Mouse (Mus musculus) forebrain, embryonic 12.5 days (tissue): ENCODE data around the gene Il34. TPM values are rescaled to one million over a fixed set of nuclear protein-coding genes. Genes with fewer than 3 reads are reported as not detected.

ENCODE experiments used
- ATAC-seq: fragments of 200-750 bp; cut with Nextera tagmentation; 2 replicates; pipeline ENCODE4 v1.8.0; 2017; ENCODE audit warnings: moderate TSS enrichment; ENCODE audit not compliant: low FRiP score
- H3K27ac ChIP-seq: fragments of 300-500 bp; sonication (generic); 2 replicates; pipeline ENCODE4 v1.5.1; 2016; ENCODE audit warnings: mild to moderate bottlenecking
- H3K27me3 ChIP-seq: fragments of 300-500 bp; sonication (generic); 2 replicates; pipeline ENCODE4 v1.6.1; 2016; ENCODE audit warnings: mild to moderate bottlenecking
- H3K36me3 ChIP-seq: fragments of 300-500 bp; sonication (generic); replicated peaks from 2 replicates; pipeline ENCODE4 v1.6.1; 2016; ENCODE audit warnings: mild to moderate bottlenecking
- H3K4me1 ChIP-seq: fragments of 300-500 bp; sonication (generic); 2 replicates; pipeline ENCODE4 v1.6.1; 2016
- H3K4me2 ChIP-seq: fragments of 300-500 bp; sonication (generic); 2 replicates; pipeline ENCODE4 v1.6.1; 2016; ENCODE audit warnings: mild to moderate bottlenecking, moderate library complexity
- H3K4me3 ChIP-seq: fragments of 300-500 bp; sonication (generic); replicated peaks from 2 replicates; pipeline ENCODE4 v1.5.1; 2016; ENCODE audit warnings: mild to moderate bottlenecking
- H3K9ac ChIP-seq: fragments of 300-500 bp; sonication (generic); 2 replicates; pipeline ENCODE4 v1.6.1; 2016; ENCODE audit warnings: mild to moderate bottlenecking
- H3K9me3 ChIP-seq: fragments of 300-500 bp; sonication (generic); 2 replicates; pipeline ENCODE4 v1.6.1; 2016
- WGBS: fragments of 180-500 bp; shearing (Covaris S2); methylation state at CpG from one replicate; pipeline ENCODE4 v1.1.7; 2016; 5-methylcytosine and 5-hydroxymethylcytosine counted together
- polyA plus RNA-seq: library from polyadenylated mRNA; unstranded; fragments of >200 nt; fragmentation: Nextera tagmentation; extraction: Ambion mirVana; gene quantifications from 2 replicates; pipeline ENCODE4 v1.2.1, GENCODE M21; 2016

The Il34 gene
- polyA plus RNA-seq, 1 experiment from 2014 or later, result 0.63 TPM

- Histone ChIP-seq H3K9ac (no peak overlapping the region), H3K4me1 (peaks cover 7% of the 10 kb centered on the region), H3K9me3 (no peaks in the 10 kb centered on the region), H3K27me3 (no peaks in the 10 kb centered on the region), H3K4me3 (no peak overlapping the region), H3K36me3 (peaks cover 52% of the 10 kb centered on the region), H3K4me2 (no peak overlapping the region), H3K27ac (no peak overlapping the region)
- 67% methylated on average over 3 of the region's 3 CpGs for WGBS
- ATAC-seq, result no peak
Measured at GRCm38 (mm10) chr8:110710593-110710992, 95.1 kb downstream of the Il34 start.

GRCm38 (mm10) chr8:110708429-110708828, 97.3 kb downstream of the Il34 start:
- Histone ChIP-seq H3K9me3 (no peaks in the 10 kb centered on the region), H3K27ac (no peak overlapping the region), H3K4me3 (no peak overlapping the region), H3K9ac (no peak overlapping the region), H3K4me2 (no peak overlapping the region), H3K27me3 (no peaks in the 10 kb centered on the region), H3K4me1 (no peaks in the 10 kb centered on the region; the same call in 1 of the 2 replicates), H3K36me3 (peaks cover 32% of the 10 kb centered on the region)
- no peak for ATAC-seq
- 91% methylated on average over 11 of the region's 11 CpGs for WGBS

GRCm38 (mm10) chr8:110706288-110706870, 99.3 kb downstream of the Il34 start:
- WGBS, result 89% methylated on average over 3 of the region's 3 CpGs
- no peak overlapping the region for H3K9ac ChIP-seq
- H3K27ac ChIP-seq, result no peak overlapping the region
- H3K4me3 ChIP-seq, result no peak overlapping the region
- no peaks in the 10 kb centered on the region for H3K27me3 ChIP-seq
- H3K9me3 ChIP-seq, result no peaks in the 10 kb centered on the region
- H3K4me2 ChIP-seq, result no peak overlapping the region
- ATAC-seq, result no peak
- H3K4me1 ChIP-seq, result peaks cover 7% of the 10 kb centered on the region; the same call in 1 of the 2 replicates
- H3K36me3 ChIP-seq, result peaks cover 16% of the 10 kb centered on the region

- Histone ChIP-seq H3K36me3 (peaks cover 16% of the 10 kb centered on the region), H3K4me2 (no peak overlapping the region), H3K4me1 (peaks cover 7% of the 10 kb centered on the region; the same call in 1 of the 2 replicates), H3K27ac (no peak overlapping the region), H3K9me3 (no peaks in the 10 kb centered on the region), H3K27me3 (no peaks in the 10 kb centered on the region), H3K9ac (no peak overlapping the region), H3K4me3 (no peak overlapping the region)
- no peak for ATAC-seq
- 82% methylated on average over 14 of the region's 14 CpGs for WGBS
Measured at GRCm38 (mm10) chr8:110705391-110706287, 100.1 kb downstream of the Il34 start.

- peaks cover 10% of the 10 kb centered on the region; the same call in 1 of the 2 replicates for H3K36me3 ChIP-seq
Measured at GRCm38 (mm10) chr8:110704103-110704502, 101.6 kb downstream of the Il34 start.

GRCm38 (mm10) chr8:110703460-110704061, 102.2 kb downstream of the Il34 start:
- H3K27ac ChIP-seq, result no peak overlapping the region
- no peak overlapping the region for H3K4me2 ChIP-seq
- H3K4me3 ChIP-seq, result no peak overlapping the region
- H3K4me1 ChIP-seq, result 0 out of 2 replicates have a peak, but pooled peaks cover 7% of the 10 kb centered on the region
- WGBS, result 89% methylated on average over 9 of the region's 9 CpGs
- no peaks in the 10 kb centered on the region for H3K27me3 ChIP-seq
- no peak for ATAC-seq
- peaks cover 10% of the 10 kb centered on the region; the same call in 1 of the 2 replicates for H3K36me3 ChIP-seq
- no peak overlapping the region for H3K9ac ChIP-seq
- no peaks in the 10 kb centered on the region for H3K9me3 ChIP-seq

More at GRCm38 (mm10) chr8:110704103-110704502, 101.6 kb downstream of the Il34 start:
- no peak overlapping the region for H3K9ac ChIP-seq
- no peak for ATAC-seq
- H3K9me3 ChIP-seq, result no peaks in the 10 kb centered on the region
- H3K4me3 ChIP-seq, result no peak overlapping the region
- H3K27me3 ChIP-seq, result no peaks in the 10 kb centered on the region
- WGBS, result 86% methylated on average over 3 of the region's 3 CpGs
- H3K4me1 ChIP-seq, result 0 out of 2 replicates have a peak, but pooled peaks cover 7% of the 10 kb centered on the region
- no peak overlapping the region for H3K27ac ChIP-seq
- H3K4me2 ChIP-seq, result no peak overlapping the region

GRCm38 (mm10) chr8:110702636-110703459, 102.9 kb downstream of the Il34 start:
- Histone ChIP-seq H3K27ac (no peak overlapping the region), H3K36me3 (peaks cover 10% of the 10 kb centered on the region; the same call in 1 of the 2 replicates), H3K9me3 (no peaks in the 10 kb centered on the region), H3K27me3 (no peaks in the 10 kb centered on the region), H3K4me2 (no peak overlapping the region), H3K4me1 (0 out of 2 replicates have a peak, but pooled peaks cover 7% of the 10 kb centered on the region), H3K9ac (no peak overlapping the region), H3K4me3 (no peak overlapping the region)
- WGBS, result 57% methylated on average over 9 of the region's 9 CpGs
- ATAC-seq, result no peak

- WGBS, result 76% methylated on average over 2 of the region's 2 CpGs
- no peaks in the 10 kb centered on the region for H3K27me3 ChIP-seq
- no peak overlapping the region for H3K9ac ChIP-seq
- peaks cover 15% of the 10 kb centered on the region; the same call in 1 of the 2 replicates for H3K36me3 ChIP-seq
- 0 out of 2 replicates have a peak, but pooled peaks cover 7% of the 10 kb centered on the region for H3K4me1 ChIP-seq
- H3K4me3 ChIP-seq, result no peak overlapping the region
- no peak overlapping the region for H3K27ac ChIP-seq
- H3K4me2 ChIP-seq, result no peak overlapping the region
- no peaks in the 10 kb centered on the region for H3K9me3 ChIP-seq
- ATAC-seq, result no peak
Measured at GRCm38 (mm10) chr8:110700561-110700960, 105.2 kb downstream of the Il34 start.

- H3K9ac ChIP-seq, result no peak overlapping the region
- H3K9me3 ChIP-seq, result no peaks in the 10 kb centered on the region
- H3K4me1 ChIP-seq, result 0 out of 2 replicates have a peak, but pooled peaks cover 7% of the 10 kb centered on the region
- no peak overlapping the region for H3K4me2 ChIP-seq
- no peak overlapping the region for H3K27ac ChIP-seq
- ATAC-seq, result no peak
- H3K27me3 ChIP-seq, result no peaks in the 10 kb centered on the region
- 84% methylated on average over 7 of the region's 7 CpGs for WGBS
- no peak overlapping the region for H3K4me3 ChIP-seq
- peaks cover 15% of the 10 kb centered on the region; the same call in 1 of the 2 replicates for H3K36me3 ChIP-seq
Measured at GRCm38 (mm10) chr8:110699501-110699900, 106.2 kb downstream of the Il34 start.

- no peaks in the 10 kb centered on the region for H3K9me3 ChIP-seq
- H3K4me2 ChIP-seq, result no peak overlapping the region
- ATAC-seq, result no peak
- 90% methylated on average over 1 of the region's 1 CpGs for WGBS
- H3K4me1 ChIP-seq, result 0 out of 2 replicates have a peak, but pooled peaks cover 5% of the 10 kb centered on the region
- no peaks in the 10 kb centered on the region for H3K27me3 ChIP-seq
- no peak overlapping the region for H3K9ac ChIP-seq
- peaks cover 15% of the 10 kb centered on the region; the same call in 1 of the 2 replicates for H3K36me3 ChIP-seq
- H3K4me3 ChIP-seq, result no peak overlapping the region
- no peak overlapping the region for H3K27ac ChIP-seq
Measured at GRCm38 (mm10) chr8:110698098-110698497, 107.6 kb downstream of the Il34 start.

GRCm38 (mm10) chr8:110697571-110697970, 108.2 kb downstream of the Il34 start:
- H3K4me1 ChIP-seq, result no peaks in the 10 kb centered on the region
- peaks cover 17% of the 10 kb centered on the region; the same call in 1 of the 2 replicates for H3K36me3 ChIP-seq
- no peak overlapping the region for H3K4me2 ChIP-seq
- H3K27me3 ChIP-seq, result no peaks in the 10 kb centered on the region
- no peak overlapping the region for H3K27ac ChIP-seq
- H3K9ac ChIP-seq, result no peak overlapping the region
- no peaks in the 10 kb centered on the region for H3K9me3 ChIP-seq
- no peak for ATAC-seq
- 83% methylated on average over 5 of the region's 5 CpGs for WGBS
- H3K4me3 ChIP-seq, result no peak overlapping the region
